Mouse (Mus musculus): ENCODE results near the gene Efhb.

Gene Efhb

GRCm38 (mm10) chr17:53462603-53463495 lies at the start of gene Efhb:
Efhb (minus strand) TSS chr17:53463321.
- peak; percentile 93 for DNase-seq

GRCm38 (mm10) chr17:53512311-53512951 lies 49.3 kb upstream of the Efhb start:
- DNase-seq: peak; percentile 40

GRCm38 (mm10) chr17:53502966-53503365 lies 39.8 kb upstream of the Efhb start:
- DNase-seq: no peak

DNA sequence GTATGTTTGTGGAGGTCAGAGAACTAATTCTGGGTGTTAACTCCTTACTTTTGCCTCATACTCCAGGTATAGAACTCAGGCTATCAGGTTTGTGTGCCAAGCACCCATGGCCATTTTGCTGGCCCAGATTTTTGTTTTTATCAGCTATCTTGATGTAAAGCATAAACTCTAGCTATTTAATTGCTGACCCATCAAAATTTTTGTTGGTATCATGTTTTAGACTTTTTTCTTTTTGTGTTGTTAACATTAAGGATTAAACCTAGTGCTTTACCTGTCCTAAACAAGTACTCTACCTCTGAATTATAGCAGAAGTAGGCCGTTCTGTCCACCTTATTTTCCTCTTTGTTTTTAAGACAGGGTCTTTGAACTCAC lies 25.9 kb upstream of the Efhb start:
- no peak for DNase-seq

GRCm38 (mm10) chr17:53488291-53489006 lies 25.3 kb upstream of the Efhb start:
- no peak for DNase-seq

DNA sequence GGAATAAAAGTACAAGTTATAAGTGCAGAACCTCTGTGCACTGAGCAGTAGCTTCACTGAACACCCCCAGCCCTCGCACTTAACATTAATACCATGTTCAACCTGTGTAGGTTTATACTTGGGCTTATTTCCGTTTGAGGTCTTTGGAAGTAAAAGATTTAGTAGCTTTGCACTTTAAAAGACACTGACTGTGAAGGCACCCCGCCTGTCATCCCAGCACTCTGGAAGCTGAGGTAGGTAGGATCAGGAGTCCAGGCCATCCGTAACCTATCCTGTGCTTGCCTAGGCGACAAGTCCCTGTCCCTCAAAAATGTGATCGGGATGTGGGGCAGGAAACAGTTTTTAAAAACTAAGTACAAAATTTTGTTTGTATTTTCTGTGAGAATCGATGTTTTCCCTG lies 17.3 kb upstream of the Efhb start:
- DNase-seq: no peak

GRCm38 (mm10) chr17:53479604-53480041 lies 16.5 kb upstream of the Efhb start:
- DNase-seq: peak; percentile 66

- DNase-seq: peak; percentile 99
Measured at GRCm38 (mm10) chr17:53478858-53479603, 15.9 kb upstream of the Efhb start, which contains the start of gene Rab5a. Rab5a (plus strand) TSS chr17:53479234.

DNA sequence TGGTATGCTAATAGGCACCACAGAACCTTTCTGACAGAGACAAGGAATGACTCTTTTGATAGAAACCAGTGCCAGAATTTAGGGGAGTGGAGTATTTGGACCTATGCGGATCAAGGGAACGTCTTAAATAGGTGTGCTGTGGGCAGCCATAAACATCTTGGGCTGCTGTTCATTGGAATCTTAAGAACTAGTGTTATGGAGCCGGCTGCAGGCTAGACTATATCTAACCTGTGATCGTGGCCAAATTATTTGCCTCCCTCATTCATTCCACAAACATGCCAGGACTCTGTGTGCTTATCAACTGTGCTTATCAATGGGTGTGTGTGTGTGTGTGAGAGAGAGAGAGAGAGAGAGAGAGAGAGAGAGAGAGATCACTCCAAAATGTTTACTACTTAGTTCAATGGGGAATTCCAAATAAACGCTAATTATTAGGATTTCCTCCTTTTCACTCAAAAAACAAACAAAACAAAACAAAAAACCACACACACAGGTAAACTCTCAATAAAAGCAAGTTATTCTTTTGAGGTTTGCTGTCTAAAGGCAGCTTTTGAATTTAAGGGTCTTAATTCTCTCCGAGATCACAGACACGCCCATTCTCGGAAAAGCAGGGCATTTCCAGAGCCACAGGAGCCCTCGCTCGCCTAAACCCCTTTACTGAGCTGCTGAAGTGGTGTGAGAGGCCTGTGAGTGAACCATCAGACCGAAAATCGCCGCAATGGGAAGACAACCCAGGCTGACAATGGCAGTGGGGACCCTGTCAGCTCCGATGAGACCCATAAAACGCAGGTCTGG lies 15.1 kb upstream of the Efhb start:
- DNase-seq: peak; percentile 11

- DNase-seq: no peak
Measured at GRCm38 (mm10) chr17:53468697-53469096, 5.6 kb upstream of the Efhb start.

- no peak for DNase-seq
Measured at GRCm38 (mm10) chr17:53465569-53465968, 2.4 kb upstream of the Efhb start.

DNA sequence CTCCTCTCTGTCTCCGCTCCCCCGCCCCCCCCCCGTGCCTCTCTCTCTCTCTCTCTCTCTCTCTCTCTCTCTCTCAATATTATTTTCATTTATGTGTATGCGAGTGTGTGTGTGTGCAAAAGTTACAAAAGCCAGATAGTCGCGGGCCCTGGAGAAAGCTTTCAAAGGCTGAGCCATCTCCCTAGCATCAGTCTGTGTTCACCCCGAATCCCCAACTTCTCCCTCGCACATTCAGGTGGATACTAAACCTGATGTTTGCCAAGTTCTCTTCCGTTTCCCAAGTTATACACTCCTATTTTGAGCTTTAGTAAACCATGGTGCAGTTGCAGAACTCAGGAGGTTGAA lies 347 bp upstream of the Efhb start:
- DNase-seq: no peak

DNA sequence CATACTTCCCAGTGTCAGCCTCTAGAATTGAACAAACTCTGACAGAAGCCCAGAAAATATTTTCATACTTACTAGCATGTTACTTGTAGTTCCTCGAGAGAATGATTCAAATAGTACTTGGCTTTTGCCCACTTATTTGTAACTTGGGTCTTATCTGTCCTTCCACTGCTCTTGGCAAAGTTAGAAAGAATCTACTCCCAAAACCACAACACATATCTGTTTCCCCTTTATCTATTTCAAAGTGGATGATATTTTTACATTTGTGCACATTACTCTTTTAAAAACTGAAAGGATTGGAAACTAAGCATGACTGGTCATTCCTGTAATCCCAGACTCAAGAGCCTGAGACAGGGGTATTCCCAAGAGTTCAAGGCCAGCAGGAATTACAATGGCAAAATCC lies 6.4 kb downstream of the Efhb start:
- DNase-seq: no peak

DNA sequence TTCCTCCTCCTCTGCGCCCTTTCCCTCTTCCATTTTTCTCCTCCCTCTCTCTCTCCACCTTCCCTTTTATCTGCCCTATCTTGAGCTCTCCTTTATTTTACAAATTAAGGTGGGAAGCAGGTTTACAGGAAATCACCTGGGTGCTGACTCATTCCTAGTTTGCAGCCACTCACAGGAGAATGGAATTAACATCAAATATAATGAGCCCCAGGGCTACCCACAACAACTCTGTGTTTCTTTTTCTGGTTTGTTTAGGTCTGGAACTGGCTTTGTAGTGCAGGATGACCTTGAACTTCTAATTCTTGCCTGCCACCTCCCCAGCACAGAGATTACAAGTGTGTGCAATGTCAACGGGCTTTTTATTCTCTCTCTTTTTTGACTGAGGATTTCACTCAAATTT lies 7.0 kb downstream of the Efhb start:
- DNase-seq: no peak

GRCm38 (mm10) chr17:53402689-53403306 lies 60.3 kb downstream of the Efhb start:
- peak; percentile 43 for DNase-seq

DNA sequence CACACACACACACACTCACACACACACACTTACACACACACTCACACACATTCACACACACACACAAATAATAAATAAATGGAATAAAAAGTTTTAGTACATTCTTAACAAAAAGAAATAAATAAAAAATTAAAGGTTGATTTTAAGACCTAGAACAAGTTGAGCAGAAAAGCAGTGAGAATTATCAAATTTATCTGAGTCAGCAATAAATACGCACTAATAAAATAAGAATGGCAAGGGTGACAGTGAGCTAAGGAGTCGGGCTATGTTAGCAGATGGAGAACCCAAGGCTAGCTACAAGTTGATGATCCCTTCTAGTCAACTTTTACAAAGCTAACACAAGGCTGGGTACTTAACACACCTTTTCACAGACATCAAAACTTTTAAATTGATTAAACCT lies 69.9 kb downstream of the Efhb start:
- DNase-seq: no peak

DNA sequence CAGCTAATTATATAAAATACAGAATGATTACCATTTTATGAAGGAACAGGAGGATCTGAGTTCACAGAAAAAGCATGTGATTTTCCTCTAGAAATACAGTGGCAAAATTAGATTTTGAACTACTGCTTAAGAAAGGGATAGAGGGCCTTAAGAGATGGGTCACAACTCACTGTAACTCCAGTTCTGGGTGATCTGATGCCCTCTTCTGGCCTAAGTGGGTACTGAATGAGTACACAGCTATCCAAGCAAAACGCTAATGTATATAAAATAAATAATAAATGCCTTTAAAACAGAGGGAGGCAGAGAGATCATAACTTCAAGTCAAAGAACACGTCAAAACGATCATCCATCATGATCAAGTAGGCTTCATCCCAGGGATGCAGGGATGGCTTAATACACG lies 73.6 kb downstream of the Efhb start:
- DNase-seq: peak; percentile 33

DNA sequence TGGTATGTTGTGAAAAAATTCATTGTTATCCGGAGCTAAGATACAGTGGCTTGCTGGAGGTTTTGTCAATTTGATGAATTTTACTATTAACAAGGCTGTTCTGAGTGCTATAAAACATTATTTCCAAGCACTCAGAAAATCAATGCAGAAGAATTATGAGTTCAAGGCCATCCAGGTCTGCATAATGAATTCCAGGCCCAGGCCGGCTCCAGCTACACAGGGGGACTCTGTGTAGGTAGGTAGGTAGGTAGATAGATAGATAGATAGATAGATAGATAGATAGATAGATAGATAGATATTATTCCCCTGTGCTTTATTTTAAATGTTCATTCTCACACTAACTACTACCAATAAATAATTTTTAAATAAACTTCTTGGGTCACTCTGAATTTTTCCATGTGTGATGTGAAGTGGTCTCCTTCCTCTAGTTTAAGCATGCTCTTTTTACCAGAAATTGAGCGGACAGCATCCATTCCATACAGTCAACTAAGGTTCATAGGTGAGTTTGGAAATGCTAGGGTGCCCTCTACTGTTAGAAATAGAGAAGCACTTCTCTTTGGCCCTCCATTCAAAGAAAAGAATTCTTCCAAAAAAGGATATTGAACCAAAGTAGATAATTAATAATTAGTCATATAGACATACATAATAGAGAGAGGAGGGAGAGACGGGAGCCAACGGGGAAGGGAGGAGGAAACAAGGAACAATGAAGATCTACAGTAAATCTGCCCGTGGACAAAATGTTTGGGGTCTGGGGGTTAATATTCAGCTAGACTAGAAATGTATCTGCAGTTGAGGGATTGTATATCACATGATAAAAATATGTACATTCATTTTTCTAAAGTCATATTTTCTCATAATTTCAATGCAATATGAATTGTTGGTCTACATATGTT lies 75.3 kb downstream of the Efhb start:
- peak; percentile 47 for DNase-seq

DNA sequence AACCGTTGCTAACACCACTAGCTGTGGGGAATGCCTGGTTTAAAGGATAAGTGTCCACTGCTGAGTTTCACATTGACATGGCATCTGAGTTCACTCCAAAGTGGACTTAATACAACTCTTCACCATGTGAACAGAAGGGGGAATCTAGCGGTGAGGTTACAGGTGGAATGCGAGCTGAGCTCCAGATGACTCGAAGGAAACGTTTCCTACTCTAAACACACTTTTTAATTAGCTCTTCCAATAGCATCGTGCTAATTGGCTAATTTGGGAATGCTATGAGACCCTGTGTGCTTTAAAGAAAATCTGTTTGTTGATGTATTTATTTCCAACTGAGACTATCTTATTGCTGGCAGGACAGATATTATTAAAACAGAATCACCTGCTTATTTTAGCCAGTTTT lies 76.3 kb downstream of the Efhb start:
- DNase-seq: no peak

GRCm38 (mm10) chr17:53364111-53364510 lies 99.0 kb downstream of the Efhb start:
- DNase-seq: no peak
